Comparison of ENCODE assay signal across 12 mouse cellular contexts in the genomic region with DNA sequence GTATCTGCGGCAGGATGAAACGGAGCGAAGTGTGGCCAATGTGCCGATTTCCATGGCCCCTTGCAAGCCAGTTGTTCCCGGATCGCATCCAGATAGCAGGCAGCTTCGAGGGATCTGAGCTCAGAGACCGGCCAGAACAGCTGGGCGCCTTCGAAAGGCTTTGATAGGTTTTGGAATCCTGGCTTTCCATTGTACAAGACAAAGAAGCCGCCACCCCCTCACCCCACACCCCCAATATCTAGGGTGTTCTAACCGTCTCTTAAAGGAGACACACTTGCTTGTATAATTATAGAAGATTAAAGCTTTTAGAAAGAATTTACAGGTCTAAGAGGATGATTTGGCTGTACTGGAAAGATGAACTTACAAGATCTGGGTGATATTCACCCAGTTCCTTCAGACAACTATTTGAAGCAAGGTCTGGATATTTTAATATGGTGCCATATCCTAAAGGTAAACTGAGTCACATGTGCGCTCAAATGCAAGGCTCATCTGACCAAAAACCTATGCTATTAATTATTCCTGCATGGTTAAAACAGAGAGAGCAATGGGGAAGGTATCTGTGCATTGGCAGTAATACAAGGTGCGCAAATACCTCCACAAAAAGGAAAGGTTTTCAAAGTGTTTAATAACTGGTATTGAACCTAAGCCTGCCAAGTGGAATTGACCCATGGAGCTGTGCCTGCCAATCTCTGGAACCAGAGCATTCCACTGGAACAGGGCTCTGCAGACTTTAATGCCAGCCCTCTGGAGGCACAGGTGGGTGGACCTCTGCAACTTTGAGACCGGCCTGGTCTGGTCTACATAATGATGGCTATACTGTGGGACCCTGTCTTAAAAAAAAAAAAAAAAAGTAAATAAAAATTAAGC.
DNase-seq lines count a peak whose midpoint lies in the region; ATAC-seq lines count a peak whose summit lies in the region.
"Had no signal": no experiment of that assay in that cellular context is flagged by ENCODE, and none has a peak within 500 bp of the region (broad histone marks: within the 10 kb centered on the region; RNA-seq: fewer than 3 reads in every experiment).

No protein-coding gene starts in this region.

- 64% methylated on average over 15 of the region's 15 CpGs for WGBS in heart, embryonic 11.5 days (ENCODE audit: insufficient replicate concordance)
- WGBS in midbrain, embryonic 11.5 days, result 49% methylated on average over 15 of the region's 15 CpGs

- no peaks in the 10 kb centered on the region for H3K9me3 ChIP-seq in heart, embryonic 11.5 days (replicated peaks; ENCODE audit: control insufficient read depth, low read length)
- H3K9me3 ChIP-seq in midbrain, embryonic 11.5 days (ENCODE audit: control insufficient read depth, low read length), result no peaks in the 10 kb centered on the region
- H3K9me3 ChIP-seq: embryonic facial prominence, embryonic 12.5 days had no signal

- intact Hi-C loops in heart, postnatal 10 days (cut with DNase I), result no loop called here

- H3K4me2 ChIP-seq in heart, embryonic 11.5 days, result no peak overlapping the region
- H3K4me2 ChIP-seq in midbrain, embryonic 11.5 days, result peak overlapping the region; percentile 9; the same call in 1 of the 2 replicates
- H3K4me2 ChIP-seq: embryonic facial prominence, embryonic 12.5 days; lung, embryonic 14.5 days had no signal

- DNase-seq in heart, postnatal 10 days, result peak; percentile 17 to 26
- peak; percentile 92 for DNase-seq in 3T3-L1 (ENCODE audit: low read depth, low spot score)
- peak; percentile 39 for DNase-seq in forelimb bud, embryonic 11.5 days (ENCODE audit: low read depth, low spot score)
- DNase-seq in midbrain, embryonic 11.5 days (ENCODE audit: low spot score, missing footprints), result peak; percentile 88
- DNase-seq in layer of hippocampus, postnatal 25 days (ENCODE audit: extremely low spot score in 1 of 2, low spot score in 1 of 2), result no peak
- no peak for DNase-seq in thymus, postnatal 25 days
- DNase-seq: heart, postnatal 4 days; lung, embryonic 14.5 days; thymus, adult 18-20 months had no signal

- no peaks in the 10 kb centered on the region for H3K4me1 ChIP-seq in heart, embryonic 11.5 days (ENCODE audit: control insufficient read depth, insufficient read depth, low read length)
- no peaks in the 10 kb centered on the region for H3K4me1 ChIP-seq in midbrain, embryonic 11.5 days (ENCODE audit: control insufficient read depth, insufficient read depth, low read length)

- no peak overlapping the region for H3K4me3 ChIP-seq in heart, embryonic 11.5 days (ENCODE audit: low read depth, low read length)
- no peak overlapping the region for H3K4me3 ChIP-seq in midbrain, embryonic 11.5 days (ENCODE audit: low read depth, low read length)
- H3K4me3 ChIP-seq: embryonic facial prominence, embryonic 12.5 days had no signal

- no peak overlapping the region for H3K9ac ChIP-seq in heart, embryonic 11.5 days (ENCODE audit: low read depth, low read length)
- H3K9ac ChIP-seq in midbrain, embryonic 11.5 days (ENCODE audit: low read length), result no peak overlapping the region
- H3K9ac ChIP-seq: embryonic facial prominence, embryonic 12.5 days; lung, embryonic 14.5 days had no signal

- no peak overlapping the region for H3K27ac ChIP-seq in heart, embryonic 11.5 days (ENCODE audit: low read depth, low read length)
- no peak overlapping the region for H3K27ac ChIP-seq in midbrain, embryonic 11.5 days (ENCODE audit: low read depth, low read length)
- H3K27ac ChIP-seq: embryonic facial prominence, embryonic 12.5 days had no signal

- no peaks in the 10 kb centered on the region for H3K27me3 ChIP-seq in heart, embryonic 11.5 days (ENCODE audit: control insufficient read depth, insufficient read depth, low read length)
- no peaks in the 10 kb centered on the region for H3K27me3 ChIP-seq in midbrain, embryonic 11.5 days (ENCODE audit: control insufficient read depth, insufficient read depth, low read length)
- H3K27me3 ChIP-seq: embryonic facial prominence, embryonic 12.5 days had no signal

- H3K36me3 ChIP-seq in heart, embryonic 11.5 days (ENCODE audit: control insufficient read depth, insufficient read depth, low read length), result no peaks in the 10 kb centered on the region
- no peaks in the 10 kb centered on the region for H3K36me3 ChIP-seq in midbrain, embryonic 11.5 days (ENCODE audit: control insufficient read depth, insufficient read depth, low read length)
- H3K36me3 ChIP-seq: embryonic facial prominence, embryonic 12.5 days had no signal

- ATAC-seq in heart, embryonic 11.5 days (replicated peaks; ENCODE audit: insufficient number of reproducible peaks, low FRiP score, low TSS enrichment), result no peak
- ATAC-seq in midbrain, embryonic 11.5 days (ENCODE audit: low FRiP score), result 0 out of 2 replicates have a peak, but pooled peaks have one; percentile 27
- ATAC-seq in erythroid progenitor cell, adult 5-6 weeks (replicated peaks; ENCODE audit: low FRiP score, poor library complexity, severe bottlenecking), result no peak

Comparison
In these comparisons a context has a peak if more than half of its experiments do, and no peak if none do; other contexts are left out.
1. DNase-seq: peak in heart, postnatal 10 days (2 of 2), 3T3-L1 (single experiment), forelimb bud, embryonic 11.5 days (single experiment) and midbrain, embryonic 11.5 days (single experiment); none in layer of hippocampus, postnatal 25 days (0 of 2) and thymus, postnatal 25 days (single experiment).